Mouse (Mus musculus): Measurements from ENCODE around the gene Acnat1.
"Not testable (repeated sequence)": the region's sequence is repeated elsewhere in the genome, so short reads cannot be mapped to it uniquely, and the experiment has no call there.

Acnat1 gene

GRCm38 (mm10) chr4:49467360-49467759 is 6.4 kb downstream of the Acnat1 start:
- in situ Hi-C loops (cut with MboI, MseI) = no loop called here

- in situ Hi-C loops (cut with MboI, MseI) = no loop called here
These were observed 17.5 kb downstream of the Acnat1 start for GRCm38 (mm10) chr4:49456171-49456570.

DNA sequence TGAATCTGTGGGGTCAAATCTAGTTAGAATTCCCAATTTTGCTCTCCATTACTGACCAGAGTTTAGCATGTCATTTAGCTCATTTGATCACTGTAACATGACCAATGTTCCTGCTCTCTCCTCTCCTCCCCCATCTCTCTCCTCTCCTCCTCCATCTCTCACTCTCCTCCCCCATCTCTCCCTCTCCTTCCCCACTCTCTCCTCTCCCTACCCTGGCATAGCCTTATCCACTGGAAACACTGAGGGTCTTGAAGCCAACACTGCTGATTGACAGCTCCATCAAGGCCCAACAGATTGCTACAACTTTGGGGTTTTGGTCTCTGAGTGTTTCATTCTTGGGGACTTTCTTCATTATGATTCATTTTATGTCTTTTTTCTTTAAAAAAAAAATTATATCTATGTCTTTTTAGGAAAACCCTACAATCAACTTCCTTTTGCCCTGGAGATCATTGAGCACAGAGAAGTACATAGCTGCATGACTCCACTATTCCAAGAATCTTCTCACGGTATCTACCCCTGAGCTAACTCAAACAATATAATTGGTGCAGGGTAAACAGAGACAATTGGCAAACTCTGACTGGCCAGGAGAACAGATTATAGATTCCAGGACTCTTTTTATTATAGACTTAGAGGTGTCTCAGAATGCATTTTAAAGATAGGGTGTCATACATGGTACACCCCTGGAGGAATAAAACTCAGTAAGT is 21.7 kb downstream of the Acnat1 start:
- in situ Hi-C loops (cut with MboI, MseI) = loop anchor here (5.0 kb wide), 1 partner anchor 65 kb away; no protein-coding TSS in a partner anchor

- in situ Hi-C loops (cut with MboI, MseI) = loop anchor here (5.0 kb wide), 1 partner anchor 64 kb away; no protein-coding TSS in a partner anchor
These were observed 22.4 kb downstream of the Acnat1 start for GRCm38 (mm10) chr4:49451133-49451847.

- in situ Hi-C loops (cut with MboI, MseI) = not testable (repeated sequence)
These were observed 36.7 kb downstream of the Acnat1 start for GRCm38 (mm10) chr4:49436968-49437367.

DNA sequence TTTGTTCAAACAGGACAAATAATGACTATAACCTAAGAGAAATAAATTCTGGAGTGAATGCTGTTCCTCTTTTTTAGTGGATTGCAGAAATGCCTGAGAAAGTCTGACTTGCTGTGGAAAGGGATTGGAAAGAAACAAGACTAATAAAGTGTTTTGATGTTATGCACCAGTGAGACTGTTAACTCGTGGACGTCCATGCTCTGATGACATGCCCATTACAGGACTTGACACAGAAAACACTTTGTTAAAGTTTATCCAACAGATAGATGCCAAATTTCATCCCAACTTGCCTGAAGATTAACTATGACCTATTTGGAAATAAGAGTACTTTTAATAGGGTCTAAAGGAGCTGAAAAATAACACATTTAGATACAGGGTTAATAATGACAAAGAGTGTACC is 63.6 kb downstream of the Acnat1 start:
- in situ Hi-C loops (cut with MboI, MseI) = loop anchor here in 1 of 2 experiments (5.0 kb wide), 1 partner anchor 68 kb away; no protein-coding TSS in a partner anchor

DNA sequence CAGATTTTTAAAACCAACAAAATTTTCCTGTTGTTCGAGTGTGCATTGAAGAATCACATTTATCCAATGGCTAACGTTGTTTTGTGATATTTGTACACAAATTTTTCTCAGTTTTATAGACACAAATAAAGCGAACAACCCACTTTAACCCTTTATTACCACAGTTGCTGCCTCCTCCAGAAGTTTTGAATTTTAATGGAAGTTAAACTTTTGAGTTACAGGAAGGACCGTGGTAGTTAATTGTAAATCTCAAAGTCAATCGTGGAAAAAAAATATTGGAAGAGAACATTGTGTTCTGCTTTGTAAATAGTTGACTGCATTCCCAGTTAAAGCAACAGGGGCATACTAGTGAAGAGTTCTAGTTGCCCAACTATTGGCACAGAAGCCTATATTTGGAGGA is 65.8 kb downstream of the Acnat1 start, which contains the start of gene Acnat2:
Gene Acnat2, minus strand, starts transcription at position 195 of the 400 bp plus-strand sequence.
- in situ Hi-C loops (cut with MboI, MseI) = not testable (repeated sequence)

Data from T-helper 17 cell (primary cell).